Mouse (Mus musculus): ENCODE results near the gene Cmtr1. TPM values are rescaled to one million over a fixed set of nuclear protein-coding genes. Genes with fewer than 3 reads are reported as not detected.

Cmtr1 gene
- total and polyA plus RNA-seq, 3 experiments: 88.8 to 135 (median 105) TPM

DNA sequence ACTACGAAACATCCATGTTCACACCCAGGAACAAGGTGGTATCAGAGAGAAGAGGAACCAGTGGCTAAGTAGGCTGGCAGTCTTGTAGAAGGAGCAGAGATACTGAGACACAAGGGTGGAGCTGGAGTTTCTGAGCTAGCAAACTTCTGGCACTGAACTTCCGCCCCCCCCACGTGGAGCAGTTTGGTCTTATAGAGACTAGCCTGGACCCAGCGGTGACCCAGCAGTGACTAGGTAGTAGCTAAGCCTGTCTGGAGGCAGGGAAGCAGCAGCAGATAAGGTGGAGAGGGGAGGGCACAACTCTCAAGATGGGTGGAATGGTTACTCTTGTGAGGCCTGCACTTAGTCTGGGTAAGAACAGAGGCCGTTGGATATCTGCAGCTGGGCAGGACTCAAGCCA lies 48.4 kb downstream of the Cmtr1 start:
- no peak overlapping the region for H3K9ac ChIP-seq (ENCODE audit: insufficient read depth, low read depth)
- no peaks in the 10 kb centered on the region for H3K79me2 ChIP-seq (replicated peaks; ENCODE audit: control insufficient read depth, extremely low read depth, insufficient read depth, poor library complexity, severe bottlenecking)
- peaks cover 15 to 54% of the 10 kb centered on the region in 2 experiments for H3K36me3 ChIP-seq (replicated peaks in 1 of 2; ENCODE audit: control insufficient read depth in 1 of 2, insufficient read depth in 1 of 2, low read length in 1 of 2)
- in situ Hi-C loops (cut with MboI; ENCODE audit: low pct_ligation_motif_present, low pct_unique_long_range_greater_than_20kb, low sequenced_read_pairs) (no loop called here), dilution Hi-C loops (cut with MboI; ENCODE audit: extremely low pct_ligation_motif_present, extremely low pct_unique_long_range_greater_than_20kb, low sequenced_read_pairs) (no loop called here)
- no peaks in the 10 kb centered on the region for H3K27me3 ChIP-seq (replicated peaks)
- no peak overlapping the region for H3K27ac ChIP-seq (ENCODE audit: insufficient read depth, low read depth)
- no peak for DNase-seq (ENCODE audit: extremely low read depth)
- no peak overlapping the region for H3K4me2 ChIP-seq (ENCODE audit: insufficient read depth, low read depth, poor library complexity, severe bottlenecking)
- peaks cover 21 to 81% of the 10 kb centered on the region in 2 experiments for H3K4me1 ChIP-seq (ENCODE audit: control insufficient read depth in 1 of 2, insufficient read depth in 2 of 2)
- no peak overlapping the region for H3K4me3 ChIP-seq (replicated peaks in 1 of 3; ENCODE audit: low read depth in 2 of 3, low read length in 2 of 3, poor library complexity in 1 of 3)
- no peaks in the 10 kb centered on the region for H3K9me3 ChIP-seq (replicated peaks; ENCODE audit: low read length)
- TF ChIP-seq MEF2A (IDR thresholded peaks at IDR 0.05; ENCODE audit: borderline replicate concordance, low read depth, low read length): no peak
- no peak for TF ChIP-seq RAD21 (IDR thresholded peaks at IDR 0.05; ENCODE audit: low read depth, low read length)
- TF ChIP-seq IRF4 (IDR thresholded peaks at IDR 0.05; ENCODE audit: low read depth, low read length): no peak
- TF ChIP-seq MAFK (IDR thresholded peaks at IDR 0.05; ENCODE audit: insufficient replicate concordance, low read length): no peak
- no peak for TF ChIP-seq TBP (conservative IDR thresholded peaks at IDR 0.05; ENCODE audit: low read depth, low read length)
- TF ChIP-seq POLR2A (IDR thresholded peaks at IDR 0.05; ENCODE audit: low read depth, low read length): no peak
- no peak for TF ChIP-seq MAZ (IDR thresholded peaks at IDR 0.05; ENCODE audit: low read depth, low read length)
- no peak for TF ChIP-seq ZMIZ1 (IDR thresholded peaks at IDR 0.05; ENCODE audit: low read depth, low read length)
- TF ChIP-seq EP300 (IDR thresholded peaks at IDR 0.05; ENCODE audit: low read length): no peak
- TF ChIP-seq SIN3A (IDR thresholded peaks at IDR 0.05; ENCODE audit: low read length): no peak
- TF ChIP-seq CHD2 (IDR thresholded peaks at IDR 0.05; ENCODE audit: low read length): no peak
- no peak for TF ChIP-seq ETS1 (conservative IDR thresholded peaks at IDR 0.05; ENCODE audit: low read depth, low read length)

GRCm38 (mm10) chr17:29710562-29711044 lies 50.2 kb downstream of the Cmtr1 start:
- TF ChIP-seq ZKSCAN1 (IDR thresholded peaks at IDR 0.05; ENCODE audit: borderline replicate concordance, low read depth, low read length) (no peak), RAD21 (IDR thresholded peaks at IDR 0.05; ENCODE audit: low read depth, low read length) (no peak), GABPA (IDR thresholded peaks at IDR 0.05; ENCODE audit: insufficient replicate concordance, low read depth, low read length) (no peak), UBTF (IDR thresholded peaks at IDR 0.05; ENCODE audit: low read depth, low read length) (no peak), TBP (conservative IDR thresholded peaks at IDR 0.05; ENCODE audit: low read depth, low read length) (no peak)
- no peaks in the 10 kb centered on the region for H3K27me3 ChIP-seq (replicated peaks)
- peaks cover 2% of the 10 kb centered on the region for H3K9me3 ChIP-seq (replicated peaks; ENCODE audit: low read length)
- H3K27ac ChIP-seq (ENCODE audit: insufficient read depth, low read depth): no peak overlapping the region
- dilution Hi-C loops (cut with MboI; ENCODE audit: extremely low pct_ligation_motif_present, extremely low pct_unique_long_range_greater_than_20kb, low sequenced_read_pairs) (no loop called here), in situ Hi-C loops (cut with MboI; ENCODE audit: low pct_ligation_motif_present, low pct_unique_long_range_greater_than_20kb, low sequenced_read_pairs) (loop anchor here (10.0 kb wide), 1 partner anchor 54 kb away; no protein-coding TSS in a partner anchor)
- no peak for DNase-seq (ENCODE audit: extremely low read depth)
- H3K79me2 ChIP-seq (replicated peaks; ENCODE audit: control insufficient read depth, extremely low read depth, insufficient read depth, poor library complexity, severe bottlenecking): peaks cover 2% of the 10 kb centered on the region
- no peak overlapping the region for H3K4me2 ChIP-seq (ENCODE audit: insufficient read depth, low read depth, poor library complexity, severe bottlenecking)
- no peak overlapping the region for H3K4me3 ChIP-seq (replicated peaks in 1 of 3; ENCODE audit: low read depth in 2 of 3, low read length in 2 of 3, poor library complexity in 1 of 3)
- no peak overlapping the region for H3K9ac ChIP-seq (ENCODE audit: insufficient read depth, low read depth)
- H3K36me3 ChIP-seq (replicated peaks in 1 of 2; ENCODE audit: control insufficient read depth in 1 of 2, insufficient read depth in 1 of 2, low read length in 1 of 2): peaks cover 8 to 52% of the 10 kb centered on the region in 2 experiments
- peaks cover 25 to 84% of the 10 kb centered on the region in 2 experiments for H3K4me1 ChIP-seq (ENCODE audit: control insufficient read depth in 1 of 2, insufficient read depth in 2 of 2)
